ENCODE assay signal across 18 mouse cellular contexts in genomic region chr7:78589766-78590165, GRCm38 (mm10).
"Had no signal": no experiment of that assay in that cellular context is flagged by ENCODE, and none has a peak within 500 bp of the region (broad histone marks: within the 10 kb centered on the region; RNA-seq: fewer than 3 reads in every experiment).

No protein-coding gene starts in this region.

- H3K4me3 ChIP-seq: midbrain, embryonic 10.5 days; midbrain, embryonic 13.5 days; midbrain, embryonic 15.5 days; myocyte; neural tube, embryonic 13.5 days; neural tube, embryonic 15.5 days had no signal

- H3K27ac ChIP-seq: midbrain, embryonic 10.5 days; midbrain, embryonic 13.5 days; midbrain, embryonic 15.5 days; neural tube, embryonic 13.5 days; neural tube, embryonic 15.5 days had no signal

- DNase-seq: lung, adult 18-20 months; lung, embryonic 14.5 days; lung, postnatal 10 days; lung, postnatal 4 days; retina, postnatal 1 day; right cerebral cortex, adult 18-20 months; right cerebral cortex, postnatal 25 days; right cerebral cortex, postnatal 4 days; spleen, adult 18-20 months; thymus, adult 18-20 months; thymus, postnatal 14 days; thymus, postnatal 36 days had no signal
